Mouse (Mus musculus) small intestine, adult 2 months (tissue): Measurements from ENCODE around the gene Itga9.

Source experiments
- CTCF ChIP-seq: fragments of 200-500 bp; IDR thresholded peaks from 2 replicates; pipeline ENCODE4 v1.5.1; 2012; ENCODE audit warnings: low read depth, mild to moderate bottlenecking, control low read depth, inconsistent platforms, low read length, moderate library complexity, mixed read lengths; ENCODE audit not compliant: insufficient replicate concordance, insufficient read length; ENCODE audit errors: extremely low read depth
- POLR2A ChIP-seq: fragments of 200-500 bp; IDR thresholded peaks from 2 replicates; pipeline ENCODE4 v1.6.1; 2012; ENCODE audit warnings: low read depth, mild to moderate bottlenecking, control low read depth, inconsistent platforms, low read length, moderate library complexity

GRCm38 (mm10) chr9:118701791-118702190, 95.3 kb downstream of the Itga9 start:
- TF ChIP-seq CTCF (no peak), POLR2A (no peak)
